Mouse (Mus musculus): ENCODE data around the gene Galnt17.

GRCm38 (mm10) chr5:131013101-131013500 lies 295.2 kb downstream of the Galnt17 start:
- TF ChIP-seq CTCF (IDR thresholded peaks at IDR 0.05; ENCODE audit: low read depth) (no peak), EP300 (IDR thresholded peaks at IDR 0.05; ENCODE audit: low read depth) (no peak)

All from liver, postnatal 0 days (tissue).